8 mouse cellular contexts compared by ENCODE assay signal in the genomic region with DNA sequence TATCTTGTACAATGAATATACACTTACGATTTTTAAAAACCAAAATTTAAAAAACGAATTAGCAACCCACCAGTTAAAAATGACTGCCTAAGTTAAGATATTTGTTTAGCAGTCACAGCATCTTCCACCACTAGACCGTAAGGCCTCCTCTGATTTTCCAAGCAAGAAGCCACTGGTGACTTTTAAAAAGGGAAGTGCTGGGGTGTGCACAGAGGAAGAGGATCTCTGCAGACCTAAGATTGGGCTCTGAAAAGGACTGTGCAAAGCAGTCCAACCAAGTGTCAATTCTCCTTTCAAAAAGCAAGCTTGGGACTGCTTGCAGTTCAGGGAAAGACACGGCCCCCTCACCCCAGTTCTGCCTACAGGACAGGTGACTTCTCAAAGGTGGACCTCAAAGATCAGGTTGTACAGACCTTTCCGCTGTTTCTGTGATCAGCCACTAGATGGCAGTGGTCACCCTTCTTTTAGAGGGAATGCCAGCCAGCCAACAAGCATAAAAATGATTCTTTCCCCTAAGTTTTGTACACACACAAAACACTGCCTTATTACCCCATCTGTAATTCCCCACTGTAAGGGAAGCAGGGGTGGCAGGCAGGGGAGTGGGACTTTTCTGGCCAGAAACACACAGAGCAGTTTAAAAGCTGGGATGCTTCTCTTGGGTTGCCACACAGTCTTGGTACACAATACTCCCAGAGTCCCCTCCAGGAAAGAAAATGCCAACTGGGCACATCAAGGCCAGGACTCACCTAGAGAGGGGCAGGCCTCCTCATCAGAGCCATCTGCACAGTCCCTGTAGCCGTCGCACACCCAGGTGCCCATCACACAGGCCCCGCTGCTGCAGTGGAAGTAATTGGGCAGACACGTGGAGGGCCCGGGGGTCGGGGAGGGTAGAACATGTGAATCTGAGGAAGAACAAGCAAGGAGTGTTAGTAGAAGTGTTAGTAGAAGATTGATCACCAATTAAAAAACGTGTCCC.
DNase-seq lines count a peak whose midpoint lies in the region; ATAC-seq and TF ChIP-seq lines count a peak whose summit lies in the region.

No protein-coding gene starts in this region.

- peak; percentile 91 for TF ChIP-seq CTCF in lung, embryonic 14.5 days (IDR thresholded peaks at IDR 0.05; ENCODE audit: low read depth)

- DNase-seq in adrenal gland, adult 2 months, result peak; percentile 37
- no peak for DNase-seq in adrenal gland, adult 8-10 months
- DNase-seq in urinary bladder, postnatal 14 days (ENCODE audit: low spot score), result peak; percentile 37
- no peak for DNase-seq in urinary bladder, adult 2 months (ENCODE audit: low spot score)
- DNase-seq in embryo, embryonic 10.5 days (ENCODE audit: low spot score), result peak; percentile 81
- peak; percentile 81 for DNase-seq in lung, embryonic 14.5 days
- DNase-seq in retina, adult 2 months (ENCODE audit: low read depth, low spot score), result peak; percentile 11

- no peak overlapping the region for H3K4me2 ChIP-seq in hindbrain, embryonic 13.5 days
- no peak overlapping the region for H3K4me2 ChIP-seq in lung, embryonic 14.5 days

- peaks cover 19% of the 10 kb centered on the region for H3K36me3 ChIP-seq in hindbrain, embryonic 13.5 days
- H3K36me3 ChIP-seq in lung, embryonic 14.5 days (ENCODE audit: insufficient read depth), result 0 out of 2 replicates have a peak, but pooled peaks cover 3% of the 10 kb centered on the region

- H3K27me3 ChIP-seq in hindbrain, embryonic 13.5 days, result no peaks in the 10 kb centered on the region
- H3K27me3 ChIP-seq in lung, embryonic 14.5 days (ENCODE audit: insufficient read depth, low read length), result no peaks in the 10 kb centered on the region

- 69% methylated on average over 12 of the region's 12 CpGs for WGBS in hindbrain, embryonic 13.5 days
- WGBS in lung, embryonic 14.5 days, result 57% methylated on average over 12 of the region's 12 CpGs

- H3K9ac ChIP-seq in hindbrain, embryonic 13.5 days, result no peak overlapping the region
- H3K9ac ChIP-seq in lung, embryonic 14.5 days, result no peak overlapping the region

- peak overlapping the region; percentile 61 for H3K27ac ChIP-seq in hindbrain, embryonic 13.5 days
- H3K27ac ChIP-seq in lung, embryonic 14.5 days (ENCODE audit: low read depth), result no peak overlapping the region

- peak; percentile 65 for ATAC-seq in hindbrain, embryonic 13.5 days (ENCODE audit: low FRiP score)
- ATAC-seq in lung, embryonic 14.5 days (ENCODE audit: insufficient read depth), result 0 out of 2 replicates have a peak, but pooled peaks have one; percentile 28

- H3K4me3 ChIP-seq in hindbrain, embryonic 13.5 days, result no peak overlapping the region
- no peak overlapping the region for H3K4me3 ChIP-seq in lung, embryonic 14.5 days (ENCODE audit: low read depth, low read length)

- peaks cover 9% of the 10 kb centered on the region; the same call in 1 of the 2 replicates for H3K4me1 ChIP-seq in hindbrain, embryonic 13.5 days (replicated peaks)
- no peaks in the 10 kb centered on the region for H3K4me1 ChIP-seq in lung, embryonic 14.5 days (ENCODE audit: insufficient read depth)

- H3K9me3 ChIP-seq in hindbrain, embryonic 13.5 days, result no peaks in the 10 kb centered on the region
- no peaks in the 10 kb centered on the region for H3K9me3 ChIP-seq in lung, embryonic 14.5 days (ENCODE audit: low read depth, low read length)

Comparison
In these comparisons a context has a peak if more than half of its experiments do, and no peak if none do; other contexts are left out.
1. DNase-seq: peak in adrenal gland, adult 2 months (single experiment), urinary bladder, postnatal 14 days (single experiment), embryo, embryonic 10.5 days (single experiment), lung, embryonic 14.5 days (single experiment) and retina, adult 2 months (single experiment); none in adrenal gland, adult 8-10 months (single experiment) and urinary bladder, adult 2 months (single experiment).